Mouse (Mus musculus) MEL (cell line): ENCODE measurements around the gene Plekhg3. TPM values are rescaled to one million over a fixed set of nuclear protein-coding genes. Genes with fewer than 3 reads are reported as not detected.

Source experiments
- polyA plus RNA-seq, 2 experiments: library from polyadenylated mRNA; stranded (reverse) in 1 of 2; unstranded in 1 of 2; fragments of >175 nt in 1 of 2; fragments of >200 nt in 1 of 2; gene quantifications; 2 replicates each; pipeline versions ENCODE4 v1.2.1 to v1.2.4; 2012; ENCODE audit warnings: low replicate concordance in 2 of 2, low read depth in 1 of 2; ENCODE audit not compliant: insufficient read length in 2 of 2, insufficient read depth in 1 of 2, missing spikeins in 1 of 2
- total RNA-seq: library from RNA; depleted of rRNA; stranded (reverse); fragments of 300-350 nt; gene quantifications from 2 replicates; pipeline ENCODE4 v1.2.3, GENCODE M21; 2012; rRNA removed

Plekhg3 gene
- total and polyA plus RNA-seq, 3 experiments: 0.92 to 7.0 TPM; not detected in 1

Other genes with a start within 250 kb of the Plekhg3 start
- gene Akap5, start 206.0 kb upstream of the Plekhg3 start, total RNA-seq: 0.69 and 0.72 TPM in 2 replicates
- gene Akap5, start 206.0 kb upstream of the Plekhg3 start, polyA plus RNA-seq: under 1 TPM in 1 of 2 experiments, not detected in 1; 0.65 TPM
- gene Zbtb25, start 161.3 kb upstream of the Plekhg3 start, total RNA-seq: 5.1 and 5.5 TPM in 2 replicates
- 10 to 100 TPM in 1 of 2 experiments, not detected in 1; 12.3 TPM for gene Zbtb25, start 161.3 kb upstream of the Plekhg3 start, polyA plus RNA-seq
- 6.3 and 7.0 TPM in 2 replicates for gene Zbtb1, start 160.6 kb upstream of the Plekhg3 start, total RNA-seq
- 1 to 10 TPM in 1 of 2 experiments, not detected in 1; 5.1 TPM for gene Zbtb1, start 160.6 kb upstream of the Plekhg3 start, polyA plus RNA-seq
- 5.3 and 6.6 TPM in 2 replicates for gene Hspa2, start 126.7 kb upstream of the Plekhg3 start, total RNA-seq
- 1 to 10 TPM in 1 of 2 experiments, not detected in 1; 9.3 TPM for gene Hspa2, start 126.7 kb upstream of the Plekhg3 start, polyA plus RNA-seq
- gene Ppp1r36, start 113.4 kb upstream of the Plekhg3 start, total RNA-seq: not detected in 2 replicates
- gene Ppp1r36, start 113.4 kb upstream of the Plekhg3 start, polyA plus RNA-seq: not detected
- gene Sptb, start 179.7 kb downstream of the Plekhg3 start, total RNA-seq: 34.4 and 35.4 TPM in 2 replicates
- 10 to 100 TPM; 17.9 to 85.1 TPM for gene Sptb, start 179.7 kb downstream of the Plekhg3 start, polyA plus RNA-seq
- gene Churc1, start 234.6 kb downstream of the Plekhg3 start, total RNA-seq: 180 and 186 TPM in 2 replicates
- gene Churc1, start 234.6 kb downstream of the Plekhg3 start, polyA plus RNA-seq: 10 to 100 TPM in 1 of 2 experiments, not detected in 1; 74.9 TPM
- 9.6 and 11.7 TPM in 2 replicates for gene Fntb, start 234.7 kb downstream of the Plekhg3 start, total RNA-seq
- gene Fntb, start 234.7 kb downstream of the Plekhg3 start, polyA plus RNA-seq: 10 to 100 TPM in 1 of 2 experiments, not detected in 1; 28.5 TPM